Mouse (Mus musculus): ENCODE measurements around the gene Ptgis. TPM values are rescaled to one million over a fixed set of nuclear protein-coding genes. Genes with fewer than 3 reads are reported as not detected.
A peak's percentile ranks its signal among the peaks of the same experiment; 100 is the strongest.
"Not testable (repeated sequence)": the region's sequence is repeated elsewhere in the genome, so short reads cannot be mapped to it uniquely, and the experiment has no call there.

Gene Ptgis
- total RNA-seq, 2 experiments from 2014 or later, result not detected

DNA sequence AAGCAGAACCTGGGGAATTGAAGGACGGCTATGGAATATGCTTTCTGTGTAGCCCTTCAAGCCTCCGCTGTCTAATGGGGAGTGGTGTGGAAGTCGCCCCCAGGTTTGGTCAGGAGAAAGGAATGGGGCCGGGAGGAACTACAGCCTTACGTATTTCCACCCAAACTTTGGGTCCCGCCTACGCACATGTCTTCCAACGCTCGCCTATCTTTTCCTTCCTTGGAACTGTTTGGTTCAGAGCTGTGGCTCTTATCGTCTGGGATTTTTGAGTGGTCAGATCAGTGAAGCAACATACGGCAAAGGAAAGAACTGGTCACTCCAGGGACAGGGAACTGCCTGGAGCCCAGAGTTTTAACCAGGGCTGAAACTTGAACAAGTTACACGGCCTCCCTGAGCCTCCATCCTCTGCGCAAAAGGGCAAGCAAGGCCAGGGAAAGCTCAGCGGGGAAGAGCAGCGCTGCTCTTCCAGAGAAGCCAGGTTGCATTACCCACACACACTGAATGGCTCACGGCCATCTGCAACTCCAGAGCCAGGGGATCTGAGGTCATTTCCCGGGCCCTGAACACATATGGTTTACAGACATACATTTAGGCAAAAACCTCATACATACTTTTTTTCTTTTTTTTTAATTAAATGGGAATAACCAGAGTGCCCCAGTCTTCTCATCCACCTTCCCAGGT, 4.9 kb downstream of the Ptgis start:
- no peak for ATAC-seq (replicated peaks; ENCODE audit: low FRiP score, poor library complexity, severe bottlenecking)

- ATAC-seq (replicated peaks; ENCODE audit: low FRiP score, poor library complexity, severe bottlenecking), result no peak
These were observed 6.6 kb downstream of the Ptgis start for GRCm38 (mm10) chr2:167233771-167234170.

DNA sequence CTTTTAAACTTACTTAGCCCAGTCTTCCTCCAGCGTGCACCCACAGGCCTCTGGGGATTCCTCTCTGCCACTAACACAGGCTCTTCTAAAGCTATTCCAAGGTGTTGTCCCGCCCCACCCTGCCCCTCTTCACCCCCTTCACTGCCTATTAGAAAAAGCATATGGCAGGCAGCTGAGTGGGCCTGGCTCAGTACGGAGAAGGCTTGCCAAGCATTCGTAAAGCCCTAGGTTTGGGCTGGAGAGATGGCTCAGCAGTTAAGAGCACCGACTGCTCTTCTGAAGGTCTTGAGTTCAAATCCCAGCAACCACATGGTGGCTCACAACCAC, 7.4 kb downstream of the Ptgis start:
- no peak for ATAC-seq (replicated peaks; ENCODE audit: low FRiP score, poor library complexity, severe bottlenecking)

GRCm38 (mm10) chr2:167232132-167233008, 8.0 kb downstream of the Ptgis start:
- no peak for ATAC-seq (replicated peaks; ENCODE audit: low FRiP score, poor library complexity, severe bottlenecking)

DNA sequence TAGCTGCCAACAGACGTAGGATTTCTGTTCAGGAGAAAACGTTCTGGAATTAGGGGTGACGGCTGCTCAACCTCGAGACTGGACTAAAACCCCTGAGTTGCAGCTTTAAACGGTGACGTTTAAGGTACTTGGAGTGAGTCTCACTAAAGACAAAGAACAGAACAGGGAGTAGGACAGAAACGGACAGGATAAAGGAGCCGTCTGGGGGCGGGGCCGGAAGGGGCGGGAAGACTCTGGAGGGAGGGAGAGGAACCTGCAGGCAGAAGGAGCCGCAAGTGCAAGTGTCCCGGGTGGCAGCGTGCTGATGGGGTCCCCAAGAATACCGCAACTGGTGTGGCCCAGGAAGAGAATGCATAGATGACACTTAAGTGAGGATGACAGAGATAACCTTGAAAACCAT, 9.8 kb downstream of the Ptgis start:
- ATAC-seq (replicated peaks; ENCODE audit: low FRiP score, poor library complexity, severe bottlenecking), result no peak

GRCm38 (mm10) chr2:167224937-167225336, 15.5 kb downstream of the Ptgis start:
- ATAC-seq (replicated peaks; ENCODE audit: low FRiP score, poor library complexity, severe bottlenecking), result no peak

- ATAC-seq (replicated peaks; ENCODE audit: low FRiP score, poor library complexity, severe bottlenecking), result no peak
These were observed 16.2 kb downstream of the Ptgis start for GRCm38 (mm10) chr2:167224194-167224593.

DNA sequence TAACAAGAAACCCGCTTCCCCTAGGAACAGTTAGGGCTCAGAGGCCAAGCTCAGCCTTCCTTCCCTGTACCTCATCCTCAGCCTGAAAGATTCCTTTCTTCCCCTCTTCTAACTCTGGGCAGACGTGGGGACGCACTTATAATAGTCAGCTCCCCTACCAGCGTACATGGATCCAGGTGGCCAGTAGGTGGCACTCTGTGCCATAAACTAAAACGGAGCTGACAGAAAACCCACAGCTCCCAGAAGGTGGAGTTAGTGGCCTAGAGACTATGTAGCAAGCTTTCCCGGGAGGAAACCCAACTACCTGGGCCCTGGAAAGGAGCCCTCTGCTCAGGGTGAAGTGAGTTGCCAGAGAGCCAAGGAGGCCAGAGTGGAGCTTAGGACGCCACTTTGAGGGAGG, 18.3 kb downstream of the Ptgis start:
- ATAC-seq (replicated peaks; ENCODE audit: low FRiP score, poor library complexity, severe bottlenecking), result 0 out of 2 replicates have a peak, but pooled peaks have one; percentile 34

- ATAC-seq (replicated peaks; ENCODE audit: low FRiP score, poor library complexity, severe bottlenecking), result no peak
These were observed 19.1 kb downstream of the Ptgis start for GRCm38 (mm10) chr2:167221159-167221845.

GRCm38 (mm10) chr2:167220736-167221135, 19.7 kb downstream of the Ptgis start:
- ATAC-seq (replicated peaks; ENCODE audit: low FRiP score, poor library complexity, severe bottlenecking), result no peak

DNA sequence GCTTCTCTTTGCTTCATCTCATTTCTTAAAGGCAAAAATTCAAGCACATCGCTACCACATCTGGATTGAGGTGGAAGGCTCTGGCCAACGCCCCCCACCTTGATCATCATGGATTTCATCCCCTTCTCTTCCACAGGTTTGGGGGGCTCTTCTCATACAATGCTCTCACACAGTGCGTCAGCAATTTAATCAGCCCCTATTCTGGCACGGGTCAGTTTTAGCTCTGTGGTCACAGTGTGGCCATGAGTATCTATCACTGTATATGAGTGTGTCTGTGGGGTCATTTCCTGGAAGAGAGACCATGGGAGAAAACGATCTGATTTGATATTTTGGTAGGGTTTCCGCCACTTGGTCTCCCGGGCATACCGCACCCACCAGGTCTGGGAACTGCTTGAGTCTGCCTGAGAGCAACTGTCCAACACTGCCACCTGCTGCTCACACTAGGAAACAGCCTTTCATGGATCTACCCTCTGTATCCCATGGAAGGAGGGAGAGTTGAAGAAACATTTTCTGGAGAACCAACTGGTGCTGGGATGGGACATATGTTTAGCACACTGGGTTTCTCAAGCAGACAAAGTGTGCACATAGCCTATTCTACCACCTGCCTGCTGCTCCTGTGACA, 21.1 kb downstream of the Ptgis start:
- 0 out of 2 replicates have a peak, but pooled peaks have one; percentile 49 for ATAC-seq (replicated peaks; ENCODE audit: low FRiP score, poor library complexity, severe bottlenecking)

DNA sequence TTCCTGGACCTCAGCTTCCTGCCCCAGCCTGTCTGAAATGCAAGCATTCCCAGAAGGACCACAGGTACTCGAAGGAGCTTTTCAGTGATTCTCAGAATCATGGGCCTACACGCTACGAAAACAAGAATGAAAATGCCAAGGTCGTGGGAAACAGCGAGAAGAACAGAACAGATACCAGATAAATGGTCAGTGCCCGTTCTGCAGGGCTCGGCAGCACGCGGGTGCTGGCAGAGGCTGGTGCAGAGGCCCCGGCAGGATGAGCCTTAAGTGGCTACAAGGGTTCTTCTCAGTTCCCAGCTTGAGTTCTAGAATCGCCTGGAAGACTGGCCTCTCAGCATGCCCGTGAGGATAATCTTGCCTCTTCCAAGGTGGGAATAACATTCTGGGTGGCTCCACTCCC, 26.7 kb downstream of the Ptgis start:
- ATAC-seq (replicated peaks; ENCODE audit: low FRiP score, poor library complexity, severe bottlenecking), result no peak

DNA sequence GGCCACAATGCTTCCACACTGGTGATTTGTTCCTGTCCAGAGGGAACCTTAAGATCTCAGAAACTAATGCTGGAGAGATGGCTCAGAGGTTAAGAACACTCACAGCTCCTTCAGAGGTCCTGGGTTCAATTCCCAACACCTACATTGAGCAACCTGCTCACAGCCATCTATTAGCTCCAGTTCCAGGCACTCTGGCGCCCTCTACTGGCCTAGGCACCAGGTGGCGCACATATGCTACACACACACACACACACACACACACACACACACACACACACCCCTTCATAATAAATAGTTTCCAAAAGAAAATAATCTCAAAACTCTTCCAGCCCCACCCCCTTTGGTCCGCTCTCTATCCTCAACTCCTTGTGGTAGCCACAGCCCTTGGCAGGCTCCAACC, 27.3 kb downstream of the Ptgis start:
- ATAC-seq (replicated peaks; ENCODE audit: low FRiP score, poor library complexity, severe bottlenecking), result no peak

- ATAC-seq (replicated peaks; ENCODE audit: low FRiP score, poor library complexity, severe bottlenecking), result no peak
These were observed 27.9 kb downstream of the Ptgis start for GRCm38 (mm10) chr2:167212551-167212950.

- no peak for ATAC-seq (replicated peaks; ENCODE audit: low FRiP score, poor library complexity, severe bottlenecking)
These were observed 28.3 kb downstream of the Ptgis start for GRCm38 (mm10) chr2:167212089-167212488.

- no peak for ATAC-seq (replicated peaks; ENCODE audit: low FRiP score, poor library complexity, severe bottlenecking)
These were observed 30.5 kb downstream of the Ptgis start for GRCm38 (mm10) chr2:167209900-167210299.

DNA sequence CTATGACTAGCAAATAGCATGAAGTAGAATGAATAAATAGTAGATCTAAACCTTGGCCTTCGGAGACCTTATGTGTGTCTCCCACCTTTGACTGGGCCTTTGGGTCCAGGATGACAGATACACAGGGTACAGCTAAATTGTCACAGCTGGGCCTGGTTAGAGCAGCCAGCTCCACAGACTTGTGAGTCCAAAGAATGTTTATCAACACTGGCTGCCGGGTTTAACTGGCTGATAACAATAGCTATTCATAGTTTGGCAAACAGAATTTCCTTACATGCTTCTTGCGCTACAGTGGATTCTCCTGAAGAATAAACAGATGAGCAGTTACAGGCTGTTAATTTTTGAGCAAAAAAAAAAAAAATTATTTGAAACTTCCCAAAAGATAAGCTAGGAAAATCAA, 31.4 kb downstream of the Ptgis start:
- ATAC-seq (replicated peaks; ENCODE audit: low FRiP score, poor library complexity, severe bottlenecking), result no peak

DNA sequence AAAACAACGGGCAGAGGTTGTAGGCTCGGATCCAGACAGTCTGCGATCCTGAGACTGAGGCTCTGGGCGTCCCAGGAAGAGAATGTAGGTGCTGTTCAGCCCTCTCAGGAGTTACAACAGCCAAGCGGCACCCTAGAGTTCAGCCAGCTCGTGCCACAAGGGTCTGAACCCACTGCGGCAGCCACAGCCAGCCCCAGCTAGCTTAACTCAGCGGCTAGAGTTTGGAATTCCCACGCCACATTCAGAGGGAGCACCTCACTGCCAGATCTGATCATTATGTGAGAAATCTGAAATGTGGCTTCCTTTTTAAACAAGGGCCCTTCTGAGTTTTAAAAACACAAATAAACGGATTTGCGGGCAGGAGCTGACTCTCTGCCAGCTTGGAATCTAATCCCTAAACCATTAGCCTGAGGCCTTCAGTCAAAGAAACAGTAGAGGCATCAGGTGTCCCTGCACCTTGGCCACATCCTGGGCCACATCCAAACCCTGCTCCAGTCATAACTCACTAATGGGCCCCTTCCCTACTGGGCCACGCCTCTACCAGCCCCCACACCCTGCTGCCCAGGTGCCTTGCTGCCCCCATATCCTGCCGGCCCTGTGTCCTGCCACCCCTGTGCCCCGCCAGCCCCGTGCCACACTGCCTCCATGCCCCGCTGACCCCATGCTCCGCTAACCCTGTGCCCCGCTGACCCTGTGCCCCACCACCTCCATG, 34.3 kb downstream of the Ptgis start:
- no peak for ATAC-seq (replicated peaks; ENCODE audit: low FRiP score, poor library complexity, severe bottlenecking)

DNA sequence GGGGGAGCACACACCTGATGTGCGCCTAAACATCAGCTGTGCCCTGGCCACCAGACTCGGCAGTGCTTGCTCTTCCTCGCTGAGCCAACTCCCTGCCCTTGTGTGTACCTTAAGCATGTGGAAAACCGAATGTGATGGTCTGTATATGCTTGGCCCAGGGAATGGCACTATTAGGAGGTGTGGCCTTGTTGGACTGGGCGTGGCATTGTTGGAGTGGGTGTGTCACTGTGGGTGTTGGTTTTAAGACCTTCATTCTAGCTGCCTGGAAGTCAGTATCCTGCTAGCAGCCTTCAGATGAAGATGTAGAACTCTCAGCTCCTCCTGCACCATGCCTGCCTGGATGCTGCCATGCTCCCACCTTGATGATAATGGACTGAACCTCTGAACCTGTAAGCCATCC, 35.7 kb downstream of the Ptgis start:
- ATAC-seq (replicated peaks; ENCODE audit: low FRiP score, poor library complexity, severe bottlenecking), result not testable (repeated sequence)
